Mouse (Mus musculus): ENCODE measurements around the gene Nab2. TPM values are rescaled to one million over a fixed set of nuclear protein-coding genes. Genes with fewer than 3 reads are reported as not detected.

The Nab2 gene
- total and polyA plus RNA-seq, 3 experiments = 29.1 to 37.1 TPM; not detected in 1

GRCm38 (mm10) chr10:127640421-127640820 lies 27.9 kb downstream of the Nab2 start:
- Histone ChIP-seq H3K4me1 (ENCODE audit: control insufficient read depth in 1 of 2, insufficient read depth in 2 of 2, low read length in 2 of 2) (peaks cover 2 to 11% of the 10 kb centered on the region in 2 experiments; a peak in 3 of 4 replicates), H3K27me3 (ENCODE audit: control insufficient read depth in 1 of 2, insufficient read depth in 2 of 2, low read length in 2 of 2) (no peaks in the 10 kb centered on the region), H3K9ac (ENCODE audit: control insufficient read depth, low read depth, low read length, poor library complexity, severe bottlenecking) (no peak overlapping the region), H3K79me2 (ENCODE audit: control insufficient read depth, insufficient read depth, low read length, poor library complexity) (peaks cover 21% of the 10 kb centered on the region), H3K36me3 (ENCODE audit: control insufficient read depth in 1 of 2, insufficient read depth in 2 of 2, low read length in 2 of 2) (peaks cover 0 to 3% of the 10 kb centered on the region in 2 experiments; a peak in 2 of 4 replicates), H3K4me3 (ENCODE audit: control insufficient read depth in 1 of 2, insufficient read depth in 1 of 2, low read depth in 2 of 2, low read length in 2 of 2) (no peak overlapping the region), H3K9me3 (replicated peaks; ENCODE audit: insufficient read depth, low read length) (no peaks in the 10 kb centered on the region), H3K27ac (ENCODE audit: control insufficient read depth, low read depth, low read length) (no peak overlapping the region)
- TF ChIP-seq E2F4 (IDR thresholded peaks at IDR 0.05; ENCODE audit: borderline replicate concordance, low read depth, low read length) = no peak
- no peak for TF ChIP-seq UBTF (IDR thresholded peaks at IDR 0.05; ENCODE audit: borderline replicate concordance, insufficient read depth, low read depth, low read length)
- no peak for DNase-seq (ENCODE audit: low read depth, low spot score)

DNA sequence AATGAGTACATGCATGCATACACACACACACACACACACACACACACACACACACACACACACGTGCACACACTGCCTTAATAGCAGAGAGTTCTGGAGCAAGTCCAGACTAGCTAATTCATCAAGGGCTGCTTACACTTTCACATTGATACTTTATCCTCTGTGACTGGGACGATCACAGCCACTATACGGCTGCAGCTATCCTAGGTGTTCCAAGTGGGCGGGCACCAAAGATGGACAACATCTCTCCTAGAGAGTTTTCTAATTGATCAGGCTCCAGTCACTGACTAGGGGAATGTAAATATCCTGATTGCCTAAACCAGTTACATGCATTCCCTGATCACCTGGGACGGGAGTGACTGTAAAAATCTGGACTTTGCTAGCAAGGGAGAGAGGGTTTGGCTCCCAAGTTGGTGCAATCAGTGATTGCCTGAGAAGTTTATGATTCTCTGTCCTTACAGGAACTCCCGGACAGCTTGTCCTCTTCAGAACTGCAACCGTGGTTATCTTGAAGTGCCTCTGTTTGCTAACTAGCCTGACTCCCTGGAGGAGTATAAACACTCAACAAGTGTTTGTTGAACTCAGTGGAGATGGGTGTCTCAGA lies 35.6 kb downstream of the Nab2 start:
- no peaks in the 10 kb centered on the region for H3K36me3 ChIP-seq (ENCODE audit: control insufficient read depth in 1 of 2, insufficient read depth in 2 of 2, low read length in 2 of 2)
- H3K4me3 ChIP-seq (ENCODE audit: control insufficient read depth in 1 of 2, insufficient read depth in 1 of 2, low read depth in 2 of 2, low read length in 2 of 2) = no peak overlapping the region
- H3K27me3 ChIP-seq (ENCODE audit: control insufficient read depth in 1 of 2, insufficient read depth in 2 of 2, low read length in 2 of 2) = peaks cover 4% of the 10 kb centered on the region in 2 experiments
- no peak for DNase-seq (ENCODE audit: low read depth, low spot score)
- H3K4me1 ChIP-seq (ENCODE audit: control insufficient read depth in 1 of 2, insufficient read depth in 2 of 2, low read length in 2 of 2) = no peaks in the 10 kb centered on the region
- no peak overlapping the region for H3K9ac ChIP-seq (ENCODE audit: control insufficient read depth, low read depth, low read length, poor library complexity, severe bottlenecking)
- no peak for TF ChIP-seq BHLHE40 (IDR thresholded peaks at IDR 0.05; ENCODE audit: borderline replicate concordance, low read depth, low read length)
- no peak for TF ChIP-seq ZKSCAN1 (IDR thresholded peaks at IDR 0.05; ENCODE audit: low read depth, low read length)
- TF ChIP-seq RAD21 (IDR thresholded peaks at IDR 0.05; ENCODE audit: low read depth, low read length) = no peak
- TF ChIP-seq NELFE (IDR thresholded peaks at IDR 0.05; ENCODE audit: low read depth, low read length) = no peak
- TF ChIP-seq SIN3A (IDR thresholded peaks at IDR 0.05; ENCODE audit: low read length) = no peak
- no peak for TF ChIP-seq ELF1 (IDR thresholded peaks at IDR 0.05; ENCODE audit: low read depth, low read length)
- TF ChIP-seq HCFC1 (IDR thresholded peaks at IDR 0.05; ENCODE audit: low read depth, low read length) = no peak
- no peak for TF ChIP-seq ZMIZ1 (IDR thresholded peaks at IDR 0.05; ENCODE audit: low read depth, low read length)
- no peak for TF ChIP-seq CHD1 (IDR thresholded peaks at IDR 0.05; ENCODE audit: low read depth, low read length)
- no peak for TF ChIP-seq MYC (IDR thresholded peaks at IDR 0.05; ENCODE audit: low read depth, low read length)
- no peak for TF ChIP-seq UBTF (IDR thresholded peaks at IDR 0.05; ENCODE audit: borderline replicate concordance, insufficient read depth, low read depth, low read length)
- no peak for TF ChIP-seq JUND (IDR thresholded peaks at IDR 0.05; ENCODE audit: low read depth, low read length)
- no peak for TF ChIP-seq EP300 (IDR thresholded peaks at IDR 0.05; ENCODE audit: low read depth in 1 of 2, low read length in 2 of 2)
- no peak for TF ChIP-seq CHD2 (IDR thresholded peaks at IDR 0.05; ENCODE audit: low read length)
- TF ChIP-seq TCF12 (IDR thresholded peaks at IDR 0.05; ENCODE audit: low read depth, low read length) = no peak
- H3K27ac ChIP-seq (ENCODE audit: control insufficient read depth, low read depth, low read length) = no peak overlapping the region
- H3K9me3 ChIP-seq (replicated peaks; ENCODE audit: insufficient read depth, low read length) = no peaks in the 10 kb centered on the region
- H3K79me2 ChIP-seq (ENCODE audit: control insufficient read depth, insufficient read depth, low read length, poor library complexity) = no peaks in the 10 kb centered on the region
